Mouse (Mus musculus) gastrocnemius, adult 2 months (tissue): ENCODE measurements at regions not wholly inside any gene's neighbourhood (a gene's known extent, or its start where the extent isn't known, plus 50 kb on each side); places are given as distances from the start of the nearest gene placed in this dataset.

Experiments
- DNase-seq: peaks from one replicate; pipeline ENCODE4 v3.0.0; 2022
- H3K27ac ChIP-seq: fragments of 200-600 bp; 2 replicates; pipeline ENCODE4 v1.8.1; 2022; ENCODE audit warnings: mild to moderate bottlenecking
- H3K4me3 ChIP-seq: fragments of 200-600 bp; 2 replicates; pipeline ENCODE4 v1.8.1; 2022; ENCODE audit warnings: mild to moderate bottlenecking, moderate library complexity
- CTCF ChIP-seq: fragments of 200-600 bp; IDR thresholded peaks from 2 replicates; pipeline ENCODE4 v1.8.1; 2022; ENCODE audit warnings: antibody characterized with exemption, mild to moderate bottlenecking, moderate library complexity
- intact Hi-C: fragments of 180-260 bp; cut with DNase I; formaldehyde crosslinking; loops from one replicate; pipeline ENCODE4 v1.15.1; 2025

GRCm38 (mm10) chr13:59281199-59281598 lies 303.8 kb downstream of the Agtpbp1 start:
- intact Hi-C loops: no loop called here
- Histone ChIP-seq H3K27ac (no peak overlapping the region), H3K4me3 (no peak overlapping the region)
- TF ChIP-seq CTCF: peak; percentile 35
- no peak for DNase-seq

- Histone ChIP-seq H3K27ac (no peak overlapping the region), H3K4me3 (no peak overlapping the region)
- DNase-seq: no peak
- no peak for TF ChIP-seq CTCF
- intact Hi-C loops: no loop called here
Measured at GRCm38 (mm10) chr13:59279136-59279535, 305.9 kb downstream of the Agtpbp1 start.

- intact Hi-C loops: no loop called here
Measured at GRCm38 (mm10) chr13:59271661-59272060, 313.4 kb downstream of the Agtpbp1 start.

GRCm38 (mm10) chr13:59266854-59267253 lies 318.2 kb downstream of the Agtpbp1 start:
- Histone ChIP-seq H3K4me3 (no peak overlapping the region), H3K27ac (no peak overlapping the region)
- no peak for TF ChIP-seq CTCF
- no peak for DNase-seq
- intact Hi-C loops: no loop called here

More at GRCm38 (mm10) chr13:59271661-59272060, 313.4 kb downstream of the Agtpbp1 start:
- Histone ChIP-seq H3K27ac (no peak overlapping the region), H3K4me3 (no peak overlapping the region)
- TF ChIP-seq CTCF: no peak
- no peak for DNase-seq

GRCm38 (mm10) chr13:59264126-59264525 lies 320.9 kb downstream of the Agtpbp1 start:
- intact Hi-C loops: no loop called here
- TF ChIP-seq CTCF: no peak
- peak overlapping the region; percentile 48; the same call in 1 of the 2 replicates for H3K27ac ChIP-seq
- DNase-seq: no peak
- no peak overlapping the region for H3K4me3 ChIP-seq

GRCm38 (mm10) chr13:59261924-59262323 lies 323.1 kb downstream of the Agtpbp1 start:
- no peak for DNase-seq
- intact Hi-C loops: no loop called here
- no peak overlapping the region for H3K4me3 ChIP-seq
- no peak for TF ChIP-seq CTCF
- H3K27ac ChIP-seq: no peak overlapping the region

- intact Hi-C loops: no loop called here
- no peak overlapping the region for H3K4me3 ChIP-seq
- no peak overlapping the region for H3K27ac ChIP-seq
- TF ChIP-seq CTCF: no peak
- no peak for DNase-seq
Measured at GRCm38 (mm10) chr13:59255798-59256435, 329.1 kb downstream of the Agtpbp1 start.

- Histone ChIP-seq H3K4me3 (no peak overlapping the region), H3K27ac (no peak overlapping the region)
- intact Hi-C loops: no loop called here
- no peak for DNase-seq
- no peak for TF ChIP-seq CTCF
Measured at GRCm38 (mm10) chr13:59253667-59254558, 331.1 kb downstream of the Agtpbp1 start.

GRCm38 (mm10) chr13:59251252-59252006 lies 333.6 kb downstream of the Agtpbp1 start:
- no peak for DNase-seq
- no peak for TF ChIP-seq CTCF
- Histone ChIP-seq H3K27ac (no peak overlapping the region), H3K4me3 (no peak overlapping the region)
- intact Hi-C loops: no loop called here

- Histone ChIP-seq H3K4me3 (no peak overlapping the region), H3K27ac (no peak overlapping the region)
- TF ChIP-seq CTCF: no peak
- no peak for DNase-seq
- intact Hi-C loops: no loop called here
Measured at GRCm38 (mm10) chr13:59248411-59248810, 336.6 kb downstream of the Agtpbp1 start.

- DNase-seq: no peak
- no peak for TF ChIP-seq CTCF
- intact Hi-C loops: no loop called here
- H3K4me3 ChIP-seq: no peak overlapping the region
- no peak overlapping the region for H3K27ac ChIP-seq
Measured at GRCm38 (mm10) chr13:59246984-59247537, 338.0 kb downstream of the Agtpbp1 start.

- no peak for TF ChIP-seq CTCF
- H3K4me3 ChIP-seq: no peak overlapping the region
- no peak for DNase-seq
- no peak overlapping the region for H3K27ac ChIP-seq
- intact Hi-C loops: no loop called here
Measured at GRCm38 (mm10) chr13:59246070-59246469, 339.0 kb downstream of the Agtpbp1 start.
